8 mouse cellular contexts compared by ENCODE assay signal in genomic region chr8:69995776-69996588, GRCm38 (mm10). TPM values are rescaled to one million over a fixed set of nuclear protein-coding genes. Genes with fewer than 3 reads are reported as not detected.
A peak's percentile ranks its signal among the peaks of the same experiment; 100 is the strongest.
DNase-seq lines count a peak whose midpoint lies in the region; ATAC-seq and TF ChIP-seq lines count a peak whose summit lies in the region.

Gene Gatad2a, minus strand, starts transcription at chr8:69996384.

- H3K9ac ChIP-seq in heart, embryonic 15.5 days, result peak within 1 kb of the TSS; percentile 84
- peak within 1 kb of the TSS; percentile 86 for H3K9ac ChIP-seq in liver, embryonic 14.5 days (replicated peaks)
- peak within 1 kb of the TSS; percentile 76 for H3K9ac ChIP-seq in neural tube, embryonic 11.5 days (ENCODE audit: low read length)
- H3K9ac ChIP-seq in stomach, postnatal 0 days (ENCODE audit: low read length), result peak within 1 kb of the TSS; percentile 86

- DNase-seq in CD8-positive naive resting alpha-beta T cell, adult 2 months (ENCODE audit: low read depth in 2 of 2, low spot score in 2 of 2), result peak; percentile 99 to 100
- DNase-seq in c-Kit-positive CD71-negative TER-119-negative erythroid progenitor cells, embryonic 14.5 days (ENCODE audit: low read depth), result peak; percentile 98
- peak; percentile 100 for DNase-seq in forebrain, embryonic 10.5 days (ENCODE audit: extremely low spot score, low spot score)
- peak; percentile 99 to 100 for DNase-seq in kidney, postnatal 25 days
- peak in 2 of 3 experiments; percentile 100 for DNase-seq in liver, embryonic 14.5 days (ENCODE audit: low read depth in 3 of 3, low spot score in 3 of 3)
- DNase-seq in neural tube, embryonic 11.5 days (ENCODE audit: low spot score), result peak; percentile 99
- peak; percentile 100 for DNase-seq in stomach, postnatal 0 days (ENCODE audit: low spot score)

- ATAC-seq in heart, embryonic 15.5 days (replicated peaks; ENCODE audit: insufficient number of reproducible peaks, insufficient read depth, low FRiP score, low read depth), result peak; percentile 99
- ATAC-seq in liver, embryonic 14.5 days (ENCODE audit: insufficient read depth), result peak; percentile 94
- ATAC-seq in neural tube, embryonic 11.5 days (ENCODE audit: insufficient read depth, low FRiP score, low TSS enrichment), result peak; percentile 100
- peak; percentile 99 for ATAC-seq in stomach, postnatal 0 days (ENCODE audit: low FRiP score, low TSS enrichment)

- H3K36me3 ChIP-seq in forebrain, embryonic 10.5 days (replicated peaks), result peaks cover 19% of the 10 kb centered on the region
- H3K36me3 ChIP-seq in heart, embryonic 15.5 days, result no peaks in the 10 kb centered on the region
- H3K36me3 ChIP-seq in liver, embryonic 14.5 days (replicated peaks; ENCODE audit: control insufficient read depth, insufficient read depth, low read depth), result peaks cover 11% of the 10 kb centered on the region
- H3K36me3 ChIP-seq in neural tube, embryonic 11.5 days (ENCODE audit: control insufficient read depth, insufficient read depth, low read length), result no peaks in the 10 kb centered on the region
- H3K36me3 ChIP-seq in stomach, postnatal 0 days (ENCODE audit: control insufficient read depth, insufficient read depth, low read length), result no peaks in the 10 kb centered on the region

- no peaks in the 10 kb centered on the region for H3K27me3 ChIP-seq in forebrain, embryonic 10.5 days (ENCODE audit: poor library complexity, severe bottlenecking)
- no peaks in the 10 kb centered on the region for H3K27me3 ChIP-seq in heart, embryonic 15.5 days
- no peaks in the 10 kb centered on the region for H3K27me3 ChIP-seq in liver, embryonic 14.5 days (ENCODE audit: control insufficient read depth, insufficient read depth, low read length)
- H3K27me3 ChIP-seq in neural tube, embryonic 11.5 days (ENCODE audit: control insufficient read depth, insufficient read depth, low read length), result no peaks in the 10 kb centered on the region
- H3K27me3 ChIP-seq in stomach, postnatal 0 days (ENCODE audit: control insufficient read depth, insufficient read depth, low read length), result no peaks in the 10 kb centered on the region

- TF ChIP-seq CTCF in liver, embryonic 14.5 days (IDR thresholded peaks at IDR 0.05; ENCODE audit: low read depth), result peak; percentile 34
- peak; percentile 46 for TF ChIP-seq CTCF in stomach, postnatal 0 days (IDR thresholded peaks at IDR 0.05; ENCODE audit: low read depth)

- no peak for TF ChIP-seq EP300 in liver, embryonic 14.5 days (IDR thresholded peaks at IDR 0.05; ENCODE audit: low read depth)
- no peak for TF ChIP-seq EP300 in stomach, postnatal 0 days (optimal IDR thresholded peaks at IDR 0.05)

- peak within 1 kb of the TSS; percentile 95 for H3K4me3 ChIP-seq in forebrain, embryonic 10.5 days
- peak within 1 kb of the TSS; percentile 91 for H3K4me3 ChIP-seq in heart, embryonic 15.5 days
- peak within 1 kb of the TSS; percentile 69 to 96 for H3K4me3 ChIP-seq in liver, embryonic 14.5 days (ENCODE audit: insufficient read depth in 1 of 2, low read depth in 2 of 2, low read length in 2 of 2)
- H3K4me3 ChIP-seq in neural tube, embryonic 11.5 days (ENCODE audit: low read depth, low read length), result peak within 1 kb of the TSS; percentile 92
- H3K4me3 ChIP-seq in stomach, postnatal 0 days (ENCODE audit: low read depth, low read length), result peak within 1 kb of the TSS; percentile 68

- H3K9me3 ChIP-seq in forebrain, embryonic 10.5 days, result no peaks in the 10 kb centered on the region
- no peaks in the 10 kb centered on the region for H3K9me3 ChIP-seq in heart, embryonic 15.5 days (replicated peaks)
- no peaks in the 10 kb centered on the region for H3K9me3 ChIP-seq in liver, embryonic 14.5 days (ENCODE audit: control insufficient read depth, low read length)
- no peaks in the 10 kb centered on the region for H3K9me3 ChIP-seq in neural tube, embryonic 11.5 days (ENCODE audit: control insufficient read depth, low read length)
- no peaks in the 10 kb centered on the region for H3K9me3 ChIP-seq in stomach, postnatal 0 days (ENCODE audit: control insufficient read depth, low read length)

- H3K27ac ChIP-seq in forebrain, embryonic 10.5 days, result peak within 1 kb of the TSS; percentile 93
- peak within 1 kb of the TSS; percentile 95 for H3K27ac ChIP-seq in heart, embryonic 15.5 days
- H3K27ac ChIP-seq in liver, embryonic 14.5 days, result peak within 1 kb of the TSS; percentile 93
- peak within 1 kb of the TSS; percentile 95 for H3K27ac ChIP-seq in neural tube, embryonic 11.5 days (ENCODE audit: low read depth, low read length)
- H3K27ac ChIP-seq in stomach, postnatal 0 days (replicated peaks), result peak within 1 kb of the TSS; percentile 97

- peak within 1 kb of the TSS; percentile 87 for H3K4me2 ChIP-seq in heart, embryonic 15.5 days
- peak within 1 kb of the TSS; percentile 92 for H3K4me2 ChIP-seq in liver, embryonic 14.5 days (ENCODE audit: low read depth)
- peak within 1 kb of the TSS; percentile 91 for H3K4me2 ChIP-seq in neural tube, embryonic 11.5 days (ENCODE audit: low read depth)
- peak within 1 kb of the TSS; percentile 88 for H3K4me2 ChIP-seq in stomach, postnatal 0 days (replicated peaks; ENCODE audit: low read depth)

- WGBS in forebrain, embryonic 10.5 days, result under 1% methylated on average over 87 of the region's 87 CpGs
- WGBS in heart, embryonic 15.5 days, result under 1% methylated on average over 87 of the region's 87 CpGs
- WGBS in liver, embryonic 14.5 days (ENCODE audit: insufficient replicate concordance), result under 1% methylated on average over 87 of the region's 87 CpGs
- WGBS in neural tube, embryonic 11.5 days, result under 1% methylated on average over 79 of the region's 87 CpGs
- under 1% methylated on average over 59 of the region's 87 CpGs for WGBS in stomach, postnatal 0 days

- peaks cover 31% of the 10 kb centered on the region for H3K4me1 ChIP-seq in forebrain, embryonic 10.5 days
- peaks cover 28% of the 10 kb centered on the region for H3K4me1 ChIP-seq in heart, embryonic 15.5 days (replicated peaks)
- peaks cover 17 to 21% of the 10 kb centered on the region in 2 experiments for H3K4me1 ChIP-seq in liver, embryonic 14.5 days (replicated peaks; ENCODE audit: control insufficient read depth in 2 of 2, insufficient read depth in 2 of 2, low read length in 1 of 2)
- H3K4me1 ChIP-seq in neural tube, embryonic 11.5 days (ENCODE audit: control insufficient read depth, insufficient read depth, low read length), result 0 out of 2 replicates have a peak, but pooled peaks cover 2% of the 10 kb centered on the region
- H3K4me1 ChIP-seq in stomach, postnatal 0 days (replicated peaks; ENCODE audit: control insufficient read depth, insufficient read depth), result no peaks in the 10 kb centered on the region

RNA-seq across cellular contexts. Expression of gene Gatad2a, which starts in this region (rescaled TPM):
- 51.7 and 57.1 TPM in 2 replicates for polyA plus RNA-seq in forebrain, embryonic 10.5 days (2016; fragmentation: Nextera tagmentation; extraction: Ambion mirVana)
- polyA plus RNA-seq in heart, embryonic 15.5 days (2015; fragmentation: Nextera tagmentation; extraction: Ambion mirVana), result 33.2 and 46.3 TPM in 2 replicates
- 18.3 and 19.2 TPM in 2 replicates for polyA plus RNA-seq in liver, embryonic 14.5 days (2012; rRNA removed)
- polyA plus RNA-seq in liver, embryonic 14.5 days (2014; fragmentation: Nextera tagmentation; extraction: Ambion mirVana), result 22.7 and 32.9 TPM in 2 replicates
- polyA plus RNA-seq in neural tube, embryonic 11.5 days (2014; fragmentation: Nextera tagmentation; extraction: Ambion mirVana), result 80.7 and 92.7 TPM in 2 replicates
- polyA plus RNA-seq in stomach, postnatal 0 days (2015; fragmentation: Nextera tagmentation; extraction: Ambion mirVana), result 32.4 and 36.4 TPM in 2 replicates

Comparison
In these comparisons a context has a peak if more than half of its experiments do, and no peak if none do; other contexts are left out.
1. Peak in every context shown above with its lines: DNase-seq, ATAC-seq, H3K4me3 ChIP-seq and H3K27ac ChIP-seq.